Mouse (Mus musculus) frontal cortex, adult (tissue): Measurements from ENCODE around the gene Dmwd.
A peak's percentile ranks its signal among the peaks of the same experiment; 100 is the strongest.

Source experiments
- ATAC-seq: cut with Nextera tagmentation; 2 replicates; pipeline ENCODE4 v1.9.2; 2017; ENCODE audit warnings: mild to moderate bottlenecking, moderate library complexity, mixed read lengths; ENCODE audit not compliant: low TSS enrichment

The Dmwd gene

GRCm38 (mm10) chr7:19075723-19076585 lies at the start of gene Dmwd:
Dmwd (plus strand) TSS chr7:19076227.
- peak; percentile 89 for ATAC-seq

DNA sequence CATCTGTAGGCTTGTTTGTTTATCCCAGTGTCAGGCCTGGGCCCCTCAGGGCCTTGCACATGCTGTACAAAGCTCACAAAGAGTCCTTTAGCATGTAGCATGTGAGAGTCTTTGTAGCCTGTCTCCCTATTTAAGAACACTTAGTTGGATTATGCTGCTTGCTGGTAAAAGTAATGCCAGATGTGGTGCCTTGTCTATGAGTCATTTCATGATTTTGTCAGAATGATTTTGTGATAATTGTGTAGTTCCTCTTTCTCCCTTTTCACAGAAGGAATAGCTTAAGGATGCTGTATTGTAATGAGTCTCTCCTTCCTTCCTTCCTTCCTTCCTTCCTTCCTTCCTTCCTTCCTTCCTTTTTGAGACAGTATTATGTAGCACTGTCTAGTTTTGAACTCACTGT lies 48.0 kb upstream of the Dmwd start:
- no peak for ATAC-seq

- ATAC-seq: peak; percentile 38; the same call in 1 of the 2 replicates
Observed at GRCm38 (mm10) chr7:19029084-19029653, 46.9 kb upstream of the Dmwd start.

DNA sequence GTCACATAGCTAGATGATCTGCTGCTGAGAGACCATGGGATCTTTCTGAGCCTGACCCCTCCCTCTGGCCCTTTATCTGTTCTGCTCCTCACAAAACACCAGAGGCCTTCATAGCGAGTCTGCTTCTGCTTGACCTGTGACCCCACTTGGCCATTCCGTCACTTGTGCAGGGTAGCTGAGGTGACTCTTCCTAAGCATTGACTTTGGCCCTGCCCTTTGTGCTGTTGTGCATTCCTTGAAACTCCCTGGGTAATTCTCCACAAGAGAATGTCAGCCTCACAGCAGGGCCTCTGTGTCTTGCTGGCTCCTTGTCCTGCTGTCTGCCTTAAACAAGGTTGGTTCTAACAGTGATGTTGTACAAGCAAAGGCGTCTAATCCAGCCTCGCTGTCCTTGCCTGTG lies 44.4 kb upstream of the Dmwd start:
- ATAC-seq: no peak

DNA sequence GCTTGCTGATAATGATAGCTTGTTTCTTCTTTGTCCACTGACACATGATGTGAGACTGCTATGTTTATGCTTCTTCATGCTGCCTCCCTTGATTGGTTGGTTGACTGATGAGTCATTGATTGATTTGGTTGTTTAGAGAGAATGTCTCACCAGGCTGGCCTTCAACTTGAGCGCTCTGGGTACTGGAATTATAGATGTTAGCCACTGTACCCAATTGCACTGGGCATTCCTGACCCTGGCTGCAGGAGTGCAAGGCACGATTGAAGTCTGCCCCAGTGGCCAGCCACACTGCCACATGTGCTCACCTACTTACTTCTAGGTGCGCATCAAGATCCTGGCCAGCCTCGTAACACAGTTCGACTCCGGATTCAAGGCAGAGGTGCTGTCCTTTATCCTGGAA lies 31.4 kb upstream of the Dmwd start:
- no peak for ATAC-seq

- ATAC-seq: no peak
Observed at GRCm38 (mm10) chr7:19046286-19047069, 29.5 kb upstream of the Dmwd start.

GRCm38 (mm10) chr7:19048006-19048527 lies 28.0 kb upstream of the Dmwd start:
- no peak for ATAC-seq

DNA sequence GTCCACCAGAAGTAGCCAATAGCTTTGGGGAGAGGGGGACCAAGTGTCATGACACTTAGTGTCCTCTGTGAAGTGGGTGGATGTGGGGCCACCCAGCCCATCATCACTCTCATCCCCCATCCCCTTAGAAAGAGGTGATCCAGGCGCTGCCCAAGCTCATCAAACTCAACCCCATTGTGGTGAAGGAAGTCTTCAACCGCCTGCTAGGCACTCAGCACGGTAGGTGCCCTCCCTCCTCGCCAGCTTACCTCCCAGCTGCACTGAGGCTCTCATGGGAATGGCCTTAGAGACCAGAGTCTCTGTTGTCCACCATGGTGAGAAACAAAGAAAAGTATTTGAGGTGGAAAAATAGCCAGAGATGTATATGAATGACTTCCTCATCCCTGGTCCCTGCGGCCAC lies 26.8 kb upstream of the Dmwd start:
- ATAC-seq: no peak

- peak; percentile 16; the same call in 1 of the 2 replicates for ATAC-seq
Observed at GRCm38 (mm10) chr7:19050172-19050571, 25.9 kb upstream of the Dmwd start.

DNA sequence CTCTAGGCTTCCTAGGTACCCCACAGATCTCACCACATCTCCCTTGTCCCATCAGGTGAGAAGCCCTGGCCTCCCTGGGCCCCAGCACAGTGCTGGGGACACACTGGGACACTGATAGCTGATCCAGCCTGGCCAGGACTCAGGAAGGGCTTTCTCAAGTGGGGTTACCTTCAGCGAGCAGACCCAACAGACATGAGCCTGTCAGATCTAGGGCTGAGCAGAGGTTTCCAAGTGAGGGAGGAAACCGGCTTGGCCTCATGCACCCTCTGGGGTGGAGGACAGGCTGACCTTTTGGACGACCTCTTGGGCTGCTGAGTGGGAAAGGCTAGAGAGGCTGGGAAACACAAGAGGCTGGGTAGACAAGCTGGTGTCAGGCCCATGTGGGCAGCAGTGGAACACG lies 24.9 kb upstream of the Dmwd start:
- no peak for ATAC-seq

- peak; percentile 68 for ATAC-seq
Observed at GRCm38 (mm10) chr7:19052345-19053135, 23.5 kb upstream of the Dmwd start.

DNA sequence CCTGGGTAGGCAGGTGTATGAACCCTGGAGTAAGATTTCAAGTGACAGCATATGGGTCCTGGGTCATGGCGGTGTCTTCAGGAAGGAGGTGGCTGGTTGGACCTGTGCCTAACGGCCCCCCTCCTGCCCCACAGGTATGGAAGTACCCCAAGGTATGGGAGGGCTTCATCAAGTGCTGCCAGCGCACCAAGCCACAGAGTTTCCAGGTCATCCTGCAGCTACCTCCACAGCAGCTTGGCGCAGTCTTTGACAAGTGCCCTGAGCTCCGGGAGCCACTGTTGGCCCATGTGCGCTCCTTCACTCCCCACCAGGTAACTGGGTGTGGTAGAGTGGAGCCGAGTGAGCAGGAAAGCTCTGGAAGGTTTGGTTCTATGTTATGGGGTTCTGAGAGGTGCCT lies 22.9 kb upstream of the Dmwd start:
- no peak for ATAC-seq

GRCm38 (mm10) chr7:19054047-19054776 lies 21.8 kb upstream of the Dmwd start, which contains the start of gene Rsph6a:
Rsph6a (plus strand) TSS chr7:19054690.
- no peak for ATAC-seq

DNA sequence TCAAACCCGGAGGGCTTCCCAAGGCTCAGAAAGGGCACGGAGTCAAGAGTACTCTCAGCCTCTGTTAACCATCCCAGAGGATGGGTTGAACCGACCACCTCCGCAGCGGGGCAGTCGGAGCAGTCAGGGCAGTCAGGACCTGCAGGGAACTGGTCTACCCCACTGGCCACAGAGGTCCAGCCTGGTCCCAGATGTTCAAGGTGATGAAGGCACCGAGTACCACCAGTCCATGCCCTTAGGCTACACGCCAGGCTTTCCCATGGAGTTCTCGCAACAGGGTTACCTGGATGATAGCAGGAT lies 21.3 kb upstream of the Dmwd start:
- ATAC-seq: no peak

- no peak for ATAC-seq
Observed at GRCm38 (mm10) chr7:19055108-19055507, 20.9 kb upstream of the Dmwd start.

DNA sequence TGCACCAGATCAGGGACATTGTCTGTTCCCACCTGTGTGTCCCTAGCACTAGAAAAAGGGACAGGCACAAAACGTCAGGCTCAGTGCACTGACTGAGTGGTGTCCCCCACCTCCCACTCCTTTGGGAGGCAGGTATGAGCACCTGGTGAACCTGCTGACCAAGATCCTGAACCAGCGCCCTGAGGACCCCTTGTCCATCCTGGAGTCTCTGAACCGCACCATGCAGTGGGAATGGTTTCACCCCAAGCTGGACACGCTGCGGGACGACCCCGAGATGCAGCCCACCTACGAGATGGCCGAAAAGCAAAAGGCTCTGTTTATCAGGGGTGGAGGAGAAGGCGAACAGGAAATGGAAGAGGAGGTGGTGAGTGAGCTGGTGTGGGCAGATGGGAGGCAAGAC lies 18.6 kb upstream of the Dmwd start:
- no peak for ATAC-seq

DNA sequence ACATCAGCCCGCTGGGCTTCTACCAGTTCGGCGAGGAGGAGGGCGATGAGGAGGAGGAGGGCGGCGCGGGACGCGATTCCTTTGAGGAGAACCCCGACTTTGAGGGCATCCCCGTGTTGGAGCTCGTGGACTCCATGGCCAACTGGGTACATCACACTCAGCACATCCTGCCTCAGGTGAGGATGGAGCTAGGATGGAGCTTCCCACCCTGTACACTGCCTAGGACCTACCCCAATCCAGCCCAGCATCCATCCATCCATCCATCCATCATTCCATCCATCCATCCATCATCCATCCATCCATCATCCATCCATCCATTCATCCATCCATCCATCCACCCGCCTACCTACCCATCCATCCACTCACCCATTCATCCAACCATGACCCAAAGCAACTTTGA lies 10.1 kb upstream of the Dmwd start:
- ATAC-seq: no peak

GRCm38 (mm10) chr7:19067063-19067462 lies 9.0 kb upstream of the Dmwd start:
- no peak for ATAC-seq

DNA sequence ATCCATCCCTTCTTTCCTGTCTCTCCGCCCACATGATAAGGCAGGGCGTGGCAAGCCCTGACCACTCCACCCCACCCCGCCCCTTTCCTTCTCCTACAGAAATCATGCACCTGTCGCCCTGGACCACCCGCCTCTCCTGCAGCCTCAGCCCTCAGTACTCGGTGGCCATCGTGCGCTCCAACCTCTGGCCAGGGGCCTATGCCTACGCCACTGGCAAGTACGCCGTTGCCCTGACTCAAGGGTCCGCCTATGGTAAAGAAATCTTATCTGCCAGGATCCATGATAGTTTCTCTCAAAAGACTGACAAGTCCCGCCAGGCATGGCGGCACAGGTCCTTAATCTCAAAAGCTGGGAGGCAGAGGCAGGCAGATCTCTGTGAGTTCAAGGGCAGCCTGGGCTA lies 8.1 kb upstream of the Dmwd start:
- ATAC-seq: no peak

- ATAC-seq: no peak
Observed at GRCm38 (mm10) chr7:19068707-19069106, 7.3 kb upstream of the Dmwd start.

DNA sequence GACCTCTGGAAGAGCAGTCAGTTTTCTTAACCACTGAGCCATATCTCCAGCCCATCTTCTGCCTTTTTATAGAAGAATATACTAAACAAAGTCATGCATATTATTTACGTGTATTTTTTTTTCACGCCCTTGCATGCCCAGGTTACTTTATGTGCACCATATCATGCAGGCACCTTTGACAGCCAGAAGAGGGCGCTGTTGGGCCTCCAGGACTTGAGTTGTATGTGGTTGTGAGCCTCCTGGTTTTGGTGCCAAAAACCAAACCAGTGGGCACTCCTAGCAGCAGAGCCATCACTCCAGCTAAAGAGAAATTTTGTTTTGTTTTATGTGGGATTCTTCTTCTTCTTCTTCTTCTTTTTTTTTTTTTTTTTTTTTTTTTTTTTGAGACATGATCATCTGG lies 6.5 kb upstream of the Dmwd start:
- ATAC-seq: no peak
